Mouse (Mus musculus) kidney, embryonic 14.5 days (tissue): ENCODE data around the gene Alox12b. TPM values are rescaled to one million over a fixed set of nuclear protein-coding genes. Genes with fewer than 3 reads are reported as not detected.

ENCODE experiments used
- ATAC-seq: fragments of 200-750 bp; cut with Nextera tagmentation; 2 replicates; pipeline ENCODE4 v1.8.0; 2017; ENCODE audit warnings: moderate number of reproducible peaks, mild to moderate bottlenecking, moderate TSS enrichment, moderate library complexity; ENCODE audit not compliant: low FRiP score, low TSS enrichment
- H3K27ac ChIP-seq: fragments of 300-500 bp; sonication (generic); 2 replicates; pipeline ENCODE4 v1.5.1; 2014; ENCODE audit warnings: low read depth, mild to moderate bottlenecking, low read length, moderate library complexity, mixed read lengths
- H3K27me3 ChIP-seq: fragments of 300-500 bp; sonication (generic); 2 replicates; pipeline ENCODE4 v1.6.1; 2014; ENCODE audit warnings: mild to moderate bottlenecking, low read length; ENCODE audit not compliant: control insufficient read depth, insufficient read depth
- H3K36me3 ChIP-seq: fragments of 300-500 bp; sonication (generic); 2 replicates; pipeline ENCODE4 v1.6.1; 2014; ENCODE audit warnings: low read length, mixed read lengths; ENCODE audit not compliant: control insufficient read depth, insufficient read depth
- H3K4me1 ChIP-seq: fragments of 300-500 bp; sonication (generic); 2 replicates; pipeline ENCODE4 v1.6.1; 2014; ENCODE audit warnings: low read length, mixed read lengths; ENCODE audit not compliant: control insufficient read depth, insufficient read depth
- H3K4me2 ChIP-seq: fragments of 300-500 bp; sonication (generic); replicated peaks from 2 replicates; pipeline ENCODE4 v1.6.1; 2014; ENCODE audit warnings: low read depth, mild to moderate bottlenecking, low read length
- H3K4me3 ChIP-seq: fragments of 300-500 bp; sonication (generic); 2 replicates; pipeline ENCODE4 v1.5.1; 2014; ENCODE audit warnings: mild to moderate bottlenecking, low read length
- H3K9ac ChIP-seq: fragments of 300-500 bp; sonication (generic); 2 replicates; pipeline ENCODE4 v1.6.1; 2014; ENCODE audit warnings: low read depth, mild to moderate bottlenecking, low read length, moderate library complexity
- H3K9me3 ChIP-seq: fragments of 300-500 bp; sonication (generic); 2 replicates; pipeline ENCODE4 v1.6.1; 2016; ENCODE audit warnings: low read length; ENCODE audit not compliant: control insufficient read depth
- WGBS: fragments of 180-500 bp; shearing (Covaris S2); extraction: QIAGEN DNeasy Blood & Tissue Kit; methylation state at CpG from one replicate; pipeline ENCODE4 v1.1.7; 2014; 5-methylcytosine and 5-hydroxymethylcytosine counted together
- polyA plus RNA-seq: library from polyadenylated mRNA; unstranded; fragments of >200 nt; fragmentation: Nextera tagmentation; extraction: Ambion mirVana; gene quantifications from 2 replicates; pipeline ENCODE4 v1.2.1, GENCODE M21; 2014

Gene Alox12b
- polyA plus RNA-seq, 1 experiment from 2014 or later, result 0.28 TPM

DNA sequence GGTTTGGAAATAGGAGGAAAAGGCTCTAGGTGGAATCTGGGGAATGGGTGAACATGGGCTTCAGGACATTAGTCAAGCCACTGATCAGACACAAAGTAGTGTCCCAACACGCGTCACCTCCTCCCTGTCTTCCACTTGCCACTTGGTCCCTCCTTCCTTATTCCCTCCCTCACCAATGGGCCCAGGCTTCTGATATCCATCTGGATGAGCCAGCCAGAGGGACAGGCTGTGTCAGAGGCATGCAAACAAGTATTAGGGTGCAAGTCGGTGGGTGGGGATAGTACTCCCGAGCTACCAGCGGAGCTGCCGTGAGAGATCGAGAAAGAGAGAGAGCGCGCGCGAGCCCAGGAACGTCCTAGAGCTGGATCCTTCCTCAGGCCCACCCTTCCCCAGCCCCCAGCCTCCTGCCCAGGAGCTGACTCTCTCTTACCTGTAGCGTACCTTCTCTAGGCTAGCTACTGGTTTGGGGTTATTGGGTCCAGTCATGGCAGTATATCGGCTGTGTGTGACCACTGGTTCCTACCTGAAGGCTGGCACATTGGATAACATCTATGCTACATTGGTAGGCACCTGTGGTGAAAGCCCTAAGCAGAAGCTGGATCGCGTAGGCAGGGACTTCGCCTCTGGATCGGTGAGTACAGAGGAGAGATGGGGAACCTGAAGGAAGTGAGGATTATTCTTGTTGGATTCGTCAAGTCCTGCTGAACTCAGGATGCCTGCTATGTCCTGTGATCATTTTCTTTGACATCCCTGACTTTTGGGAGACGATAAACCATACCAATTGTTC, 30.7 kb upstream of the Alox12b start:
- no peaks in the 10 kb centered on the region for H3K36me3 ChIP-seq
- H3K9ac ChIP-seq, result peak overlapping the region; percentile 56; the same call in 1 of the 2 replicates
- H3K4me1 ChIP-seq, result peaks cover 10% of the 10 kb centered on the region; the same call in 1 of the 2 replicates
- H3K27me3 ChIP-seq, result no peaks in the 10 kb centered on the region
- H3K4me2 ChIP-seq, result peak overlapping the region; percentile 77
- no peaks in the 10 kb centered on the region for H3K9me3 ChIP-seq
- 11% methylated on average over 20 of the region's 20 CpGs for WGBS
- peak overlapping the region; percentile 52 for H3K4me3 ChIP-seq
- no peak for ATAC-seq
- H3K27ac ChIP-seq, result no peak overlapping the region

DNA sequence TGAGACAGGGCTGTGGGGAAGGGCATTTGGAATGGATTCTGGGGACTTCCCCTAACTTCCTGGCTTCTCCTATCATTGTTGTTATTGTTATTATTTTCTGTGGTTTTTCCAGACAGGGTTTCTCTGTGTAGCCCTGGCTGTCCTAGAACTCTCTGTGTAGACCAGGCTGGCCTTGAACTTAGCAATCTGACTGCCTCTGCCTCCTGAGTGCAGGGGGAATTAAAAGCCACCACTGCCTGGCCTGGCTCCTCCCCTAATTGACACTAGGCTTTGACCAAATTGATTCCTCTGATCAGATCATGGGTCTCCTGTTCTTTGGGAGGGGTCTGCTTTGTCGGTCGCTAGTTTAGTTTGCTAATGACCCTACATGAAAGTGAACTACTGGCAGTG, 30.1 kb upstream of the Alox12b start:
- no peak for ATAC-seq
- no peak overlapping the region for H3K9ac ChIP-seq
- H3K27ac ChIP-seq, result no peak overlapping the region
- no peaks in the 10 kb centered on the region for H3K9me3 ChIP-seq
- no peak overlapping the region for H3K4me3 ChIP-seq
- WGBS, result 28% methylated on average over 2 of the region's 2 CpGs
- H3K36me3 ChIP-seq, result no peaks in the 10 kb centered on the region
- H3K4me1 ChIP-seq, result peaks cover 10% of the 10 kb centered on the region; the same call in 1 of the 2 replicates
- peak overlapping the region; percentile 77; the same call in 1 of the 2 replicates for H3K4me2 ChIP-seq
- no peaks in the 10 kb centered on the region for H3K27me3 ChIP-seq

DNA sequence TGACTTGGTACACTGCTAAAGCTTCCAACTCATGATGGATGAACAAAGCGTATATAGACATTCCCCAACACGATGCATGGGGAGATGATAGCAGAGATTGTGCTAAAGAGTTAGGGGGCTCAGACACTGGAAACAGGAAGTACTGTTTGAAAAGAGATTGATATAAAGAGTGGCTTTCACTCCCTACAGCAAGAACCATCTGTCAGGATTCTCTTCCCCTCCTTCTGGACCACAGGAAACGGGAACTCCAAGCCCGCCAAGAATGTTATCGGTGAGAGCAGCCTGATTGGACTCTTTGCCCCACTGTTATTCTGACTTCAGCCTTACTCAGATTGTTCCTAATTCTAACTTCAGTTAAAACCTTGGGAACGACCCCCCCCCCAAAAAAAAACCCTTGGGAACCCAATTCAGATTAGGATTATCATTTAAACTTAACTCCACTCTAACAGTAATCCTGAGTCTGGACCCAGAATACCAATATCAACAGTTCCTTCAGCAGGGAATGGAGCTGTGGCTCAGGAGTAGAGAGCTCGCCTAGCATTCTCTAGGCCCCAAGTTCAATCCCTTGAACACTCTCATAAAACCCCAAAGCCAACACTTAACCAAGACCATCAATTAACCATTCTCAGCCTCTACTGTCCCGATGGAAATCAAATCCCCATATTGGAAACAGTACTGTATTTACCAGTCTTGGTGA, 28.2 kb upstream of the Alox12b start:
- no peak for ATAC-seq
- Histone ChIP-seq H3K9me3 (no peaks in the 10 kb centered on the region), H3K4me3 (no peak overlapping the region), H3K4me2 (no peak overlapping the region), H3K27me3 (peaks cover 2% of the 10 kb centered on the region; the same call in 1 of the 2 replicates), H3K9ac (no peak overlapping the region), H3K4me1 (peaks cover 10% of the 10 kb centered on the region; the same call in 1 of the 2 replicates), H3K27ac (no peak overlapping the region), H3K36me3 (no peaks in the 10 kb centered on the region)
- WGBS, result 70% methylated on average over 8 of the region's 8 CpGs

DNA sequence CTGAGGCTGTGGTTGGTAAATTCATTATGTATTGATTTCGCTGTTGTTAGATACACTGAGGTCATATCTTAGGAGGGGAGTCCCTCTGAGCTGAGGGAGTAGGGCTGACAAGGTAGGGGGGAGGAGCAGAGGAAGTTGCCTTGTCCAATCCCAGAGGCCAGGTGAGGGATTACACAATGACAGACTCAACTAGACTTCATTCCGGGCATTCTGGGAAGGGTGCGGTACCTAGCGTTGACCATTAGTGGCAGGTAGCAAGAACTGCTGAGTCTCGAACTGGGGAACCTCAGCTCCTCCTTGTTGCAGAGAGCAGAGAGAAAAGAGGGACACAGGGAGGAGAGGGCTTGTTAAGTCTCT, 23.2 kb upstream of the Alox12b start:
- peak; percentile 50; the same call in 1 of the 2 replicates for ATAC-seq
- H3K27ac ChIP-seq, result no peak overlapping the region
- H3K4me1 ChIP-seq, result 0 out of 2 replicates have a peak, but pooled peaks cover 5% of the 10 kb centered on the region
- H3K36me3 ChIP-seq, result no peaks in the 10 kb centered on the region
- H3K4me2 ChIP-seq, result peak overlapping the region; percentile 84
- peak overlapping the region; percentile 49; the same call in 1 of the 2 replicates for H3K4me3 ChIP-seq
- peaks cover 3% of the 10 kb centered on the region; the same call in 1 of the 2 replicates for H3K27me3 ChIP-seq
- no peaks in the 10 kb centered on the region for H3K9me3 ChIP-seq
- 25% methylated on average over 5 of the region's 5 CpGs for WGBS
- no peak overlapping the region for H3K9ac ChIP-seq

GRCm38 (mm10) chr11:69133923-69134621, 22.7 kb upstream of the Alox12b start:
- Histone ChIP-seq H3K4me2 (peak overlapping the region; percentile 84), H3K4me3 (peak overlapping the region; percentile 49), H3K27ac (no peak overlapping the region), H3K9me3 (no peaks in the 10 kb centered on the region), H3K36me3 (no peaks in the 10 kb centered on the region), H3K27me3 (peaks cover 3% of the 10 kb centered on the region; the same call in 1 of the 2 replicates), H3K4me1 (0 out of 2 replicates have a peak, but pooled peaks cover 5% of the 10 kb centered on the region), H3K9ac (peak overlapping the region; percentile 38; the same call in 1 of the 2 replicates)
- peak; percentile 76 for ATAC-seq
- WGBS, result 2% methylated on average over 34 of the region's 34 CpGs

GRCm38 (mm10) chr11:69134622-69134968, 22.2 kb upstream of the Alox12b start:
- 25% methylated on average over 8 of the region's 8 CpGs for WGBS
- Histone ChIP-seq H3K9ac (peak overlapping the region; percentile 38; the same call in 1 of the 2 replicates), H3K9me3 (no peaks in the 10 kb centered on the region), H3K4me1 (0 out of 2 replicates have a peak, but pooled peaks cover 5% of the 10 kb centered on the region), H3K4me2 (peak overlapping the region; percentile 84), H3K4me3 (peak overlapping the region; percentile 49), H3K27ac (no peak overlapping the region), H3K27me3 (peaks cover 3% of the 10 kb centered on the region; the same call in 1 of the 2 replicates), H3K36me3 (no peaks in the 10 kb centered on the region)
- ATAC-seq, result peak; percentile 51

- 89% methylated on average over 6 of the region's 6 CpGs for WGBS
- no peak overlapping the region for H3K9ac ChIP-seq
- peaks cover 3% of the 10 kb centered on the region; the same call in 1 of the 2 replicates for H3K27me3 ChIP-seq
- H3K4me3 ChIP-seq, result no peak overlapping the region
- H3K9me3 ChIP-seq, result no peaks in the 10 kb centered on the region
- H3K4me2 ChIP-seq, result no peak overlapping the region
- 0 out of 2 replicates have a peak, but pooled peaks cover 5% of the 10 kb centered on the region for H3K4me1 ChIP-seq
- no peak for ATAC-seq
- H3K36me3 ChIP-seq, result no peaks in the 10 kb centered on the region
- H3K27ac ChIP-seq, result no peak overlapping the region
Measured at GRCm38 (mm10) chr11:69135361-69135760, 21.4 kb upstream of the Alox12b start.

DNA sequence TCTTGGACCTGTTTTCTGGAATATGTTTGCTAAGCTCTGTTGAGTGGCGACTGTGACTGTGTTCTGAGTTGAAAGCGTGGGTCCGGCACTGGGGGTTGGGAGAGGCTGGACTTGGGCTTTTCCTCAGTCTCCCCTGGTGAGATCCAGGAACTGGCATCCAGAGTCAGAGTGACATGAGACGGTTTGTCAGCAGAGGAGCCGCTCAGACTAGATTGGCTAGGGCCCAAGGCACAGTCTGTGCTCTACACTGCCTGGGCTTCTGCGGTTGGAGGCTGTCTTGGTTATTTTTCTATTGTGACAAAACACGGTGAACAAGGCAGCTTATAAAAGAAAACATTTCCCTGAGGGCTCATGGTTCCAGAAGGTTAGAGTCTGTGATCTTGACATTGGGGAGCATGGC, 9.2 kb upstream of the Alox12b start:
- no peak overlapping the region for H3K9ac ChIP-seq
- no peaks in the 10 kb centered on the region for H3K36me3 ChIP-seq
- H3K27me3 ChIP-seq, result no peaks in the 10 kb centered on the region
- no peaks in the 10 kb centered on the region for H3K4me1 ChIP-seq
- no peak overlapping the region for H3K4me3 ChIP-seq
- WGBS, result 82% methylated on average over 7 of the region's 7 CpGs
- no peak for ATAC-seq
- H3K9me3 ChIP-seq, result no peaks in the 10 kb centered on the region
- no peak overlapping the region for H3K4me2 ChIP-seq
- H3K27ac ChIP-seq, result no peak overlapping the region
